Mouse (Mus musculus) kidney, adult 2 months (tissue): ENCODE data around the gene Ripply1.

Experiments used
- CTCF ChIP-seq: fragments of 200-500 bp; conservative IDR thresholded peaks from 2 replicates; pipeline ENCODE4 v1.5.1; 2011; ENCODE audit warnings: low read depth, mild to moderate bottlenecking, control low read depth, low read length, moderate library complexity, mixed read lengths; ENCODE audit not compliant: insufficient read depth, insufficient read length
- POLR2A ChIP-seq: fragments of 200-500 bp; IDR thresholded peaks from one replicate; pipeline ENCODE4 v1.6.1; 2011; ENCODE audit warnings: low read depth, low read length, control low read depth

GRCm38 (mm10) chrX:139775084-139775612 lies 7.0 kb downstream of the Ripply1 start:
- TF ChIP-seq CTCF (no peak), POLR2A (no peak)
